Mouse (Mus musculus): Measurements from ENCODE around the gene Parn. TPM values are rescaled to one million over a fixed set of nuclear protein-coding genes. Genes with fewer than 3 reads are reported as not detected.

The Parn gene
- polyA plus RNA-seq, 1 experiment from 2014 or later = 21.5 TPM

GRCm38 (mm10) chr16:13520301-13520700 lies 147.7 kb downstream of the Parn start:
- no peak overlapping the region for H3K9ac ChIP-seq
- no peaks in the 10 kb centered on the region for H3K36me3 ChIP-seq
- no peak overlapping the region for H3K27ac ChIP-seq
- ATAC-seq (ENCODE audit: low read depth) (no peak), DNase-seq (no peak)
- no peak overlapping the region for H3K4me3 ChIP-seq (replicated peaks)
- no peaks in the 10 kb centered on the region for H3K9me3 ChIP-seq (replicated peaks)
- H3K4me1 ChIP-seq (replicated peaks) = 0 out of 2 replicates have a peak, but pooled peaks cover 4% of the 10 kb centered on the region
- H3K27me3 ChIP-seq = no peaks in the 10 kb centered on the region
- 68% methylated on average over 6 of the region's 6 CpGs for WGBS (ENCODE audit: insufficient replicate concordance)
- no peak overlapping the region for H3K4me2 ChIP-seq

GRCm38 (mm10) chr16:13516214-13516613 lies 151.8 kb downstream of the Parn start:
- no peak for ATAC-seq (ENCODE audit: low read depth)
- DNase-seq = no peak
- Histone ChIP-seq H3K27ac (no peak overlapping the region), H3K4me3 (replicated peaks) (no peak overlapping the region), H3K36me3 (no peaks in the 10 kb centered on the region), H3K4me2 (no peak overlapping the region), H3K9me3 (replicated peaks) (no peaks in the 10 kb centered on the region), H3K9ac (no peak overlapping the region), H3K27me3 (no peaks in the 10 kb centered on the region), H3K4me1 (replicated peaks) (no peaks in the 10 kb centered on the region)
- WGBS (ENCODE audit: insufficient replicate concordance) = 52% methylated on average over 3 of the region's 3 CpGs

- DNase-seq = no peak
- Histone ChIP-seq H3K4me2 (no peak overlapping the region), H3K9me3 (replicated peaks) (no peaks in the 10 kb centered on the region), H3K4me3 (replicated peaks) (no peak overlapping the region), H3K27me3 (no peaks in the 10 kb centered on the region), H3K36me3 (no peaks in the 10 kb centered on the region), H3K27ac (no peak overlapping the region), H3K4me1 (replicated peaks) (no peaks in the 10 kb centered on the region), H3K9ac (no peak overlapping the region)
- ATAC-seq (ENCODE audit: low read depth) = no peak
- 79% methylated on average over 7 of the region's 7 CpGs for WGBS (ENCODE audit: insufficient replicate concordance)
Observed at GRCm38 (mm10) chr16:13515524-13515923, 152.4 kb downstream of the Parn start.

GRCm38 (mm10) chr16:13505055-13505454 lies 162.9 kb downstream of the Parn start:
- DNase-seq = no peak
- ATAC-seq (ENCODE audit: low read depth) = no peak
- Histone ChIP-seq H3K27ac (no peak overlapping the region), H3K9ac (no peak overlapping the region), H3K4me3 (replicated peaks) (no peak overlapping the region), H3K4me1 (replicated peaks) (no peaks in the 10 kb centered on the region), H3K36me3 (no peaks in the 10 kb centered on the region), H3K27me3 (no peaks in the 10 kb centered on the region), H3K4me2 (no peak overlapping the region), H3K9me3 (replicated peaks) (no peaks in the 10 kb centered on the region)
- WGBS (ENCODE audit: insufficient replicate concordance) = 51% methylated on average over 5 of the region's 5 CpGs

GRCm38 (mm10) chr16:13504476-13504875 lies 163.5 kb downstream of the Parn start:
- no peaks in the 10 kb centered on the region for H3K9me3 ChIP-seq (replicated peaks)
- no peaks in the 10 kb centered on the region for H3K36me3 ChIP-seq
- H3K4me2 ChIP-seq = no peak overlapping the region
- H3K4me1 ChIP-seq (replicated peaks) = no peaks in the 10 kb centered on the region
- DNase-seq = no peak
- H3K4me3 ChIP-seq (replicated peaks) = no peak overlapping the region
- 55% methylated on average over 3 of the region's 3 CpGs for WGBS (ENCODE audit: insufficient replicate concordance)
- no peak overlapping the region for H3K9ac ChIP-seq
- H3K27me3 ChIP-seq = no peaks in the 10 kb centered on the region
- no peak for ATAC-seq (ENCODE audit: low read depth)
- H3K27ac ChIP-seq = no peak overlapping the region

- no peaks in the 10 kb centered on the region for H3K27me3 ChIP-seq
- no peaks in the 10 kb centered on the region for H3K36me3 ChIP-seq
- no peak overlapping the region for H3K9ac ChIP-seq
- no peak overlapping the region for H3K27ac ChIP-seq
- H3K4me2 ChIP-seq = no peak overlapping the region
- 72% methylated on average over 3 of the region's 3 CpGs for WGBS (ENCODE audit: insufficient replicate concordance)
- no peaks in the 10 kb centered on the region for H3K4me1 ChIP-seq (replicated peaks)
- ATAC-seq (ENCODE audit: low read depth) = no peak
- DNase-seq = no peak
- no peaks in the 10 kb centered on the region for H3K9me3 ChIP-seq (replicated peaks)
- H3K4me3 ChIP-seq (replicated peaks) = no peak overlapping the region
Observed at GRCm38 (mm10) chr16:13498923-13499322, 169.0 kb downstream of the Parn start.

GRCm38 (mm10) chr16:13493981-13494380 lies 174.0 kb downstream of the Parn start:
- no peak overlapping the region for H3K27ac ChIP-seq
- ATAC-seq (ENCODE audit: low read depth) = no peak
- WGBS (ENCODE audit: insufficient replicate concordance) = 65% methylated on average over 3 of the region's 3 CpGs
- no peaks in the 10 kb centered on the region for H3K4me1 ChIP-seq (replicated peaks)
- H3K9me3 ChIP-seq (replicated peaks) = no peaks in the 10 kb centered on the region
- no peaks in the 10 kb centered on the region for H3K27me3 ChIP-seq
- H3K4me3 ChIP-seq (replicated peaks) = no peak overlapping the region
- DNase-seq = no peak
- no peak overlapping the region for H3K4me2 ChIP-seq
- H3K36me3 ChIP-seq = no peaks in the 10 kb centered on the region
- H3K9ac ChIP-seq = no peak overlapping the region

- 51% methylated on average over 3 of the region's 3 CpGs for WGBS (ENCODE audit: insufficient replicate concordance)
- DNase-seq = no peak
Observed at GRCm38 (mm10) chr16:13492996-13493395, 175.0 kb downstream of the Parn start.

GRCm38 (mm10) chr16:13491776-13492175 lies 176.2 kb downstream of the Parn start:
- H3K9me3 ChIP-seq (replicated peaks) = no peaks in the 10 kb centered on the region
- no peak overlapping the region for H3K4me3 ChIP-seq (replicated peaks)
- H3K27me3 ChIP-seq = no peaks in the 10 kb centered on the region
- H3K4me1 ChIP-seq (replicated peaks) = no peaks in the 10 kb centered on the region
- no peak overlapping the region for H3K9ac ChIP-seq
- H3K27ac ChIP-seq = no peak overlapping the region
- no peak for DNase-seq
- ATAC-seq (ENCODE audit: low read depth) = no peak
- H3K4me2 ChIP-seq = no peak overlapping the region
- H3K36me3 ChIP-seq = no peaks in the 10 kb centered on the region
- 61% methylated on average over 3 of the region's 3 CpGs for WGBS (ENCODE audit: insufficient replicate concordance)

More at GRCm38 (mm10) chr16:13492996-13493395, 175.0 kb downstream of the Parn start:
- H3K9ac ChIP-seq = no peak overlapping the region
- H3K4me1 ChIP-seq (replicated peaks) = no peaks in the 10 kb centered on the region
- no peak overlapping the region for H3K4me3 ChIP-seq (replicated peaks)
- H3K27me3 ChIP-seq = no peaks in the 10 kb centered on the region
- no peak for ATAC-seq (ENCODE audit: low read depth)
- no peaks in the 10 kb centered on the region for H3K36me3 ChIP-seq
- no peaks in the 10 kb centered on the region for H3K9me3 ChIP-seq (replicated peaks)
- H3K27ac ChIP-seq = no peak overlapping the region
- H3K4me2 ChIP-seq = no peak overlapping the region

Other genes with a start within 250 kb of the Parn start
- 14.1 and 14.9 TPM in 2 replicates for gene Bfar, start 3.7 kb upstream of the Parn start, polyA plus RNA-seq (2015; fragmentation: Nextera tagmentation; extraction: Ambion mirVana)
- gene 3110001I22Rik, start 3.8 kb upstream of the Parn start, polyA plus RNA-seq (2015; fragmentation: Nextera tagmentation; extraction: Ambion mirVana) = 3.0 and 3.1 TPM in 2 replicates
- 0.24 TPM in 1 of 2 replicates, not detected in the other for gene Pla2g10, start 62.8 kb upstream of the Parn start, polyA plus RNA-seq (2015; fragmentation: Nextera tagmentation; extraction: Ambion mirVana)
- 34.9 and 41.0 TPM in 2 replicates for gene Rrn3, start 112.5 kb upstream of the Parn start, polyA plus RNA-seq (2015; fragmentation: Nextera tagmentation; extraction: Ambion mirVana)
- gene Ntan1, start 150.7 kb upstream of the Parn start, polyA plus RNA-seq (2015; fragmentation: Nextera tagmentation; extraction: Ambion mirVana) = 44.7 and 45.3 TPM in 2 replicates
- gene Pdxdc1, start 235.0 kb upstream of the Parn start, polyA plus RNA-seq (2015; fragmentation: Nextera tagmentation; extraction: Ambion mirVana) = 24.2 and 28.0 TPM in 2 replicates
- 1.1 and 1.4 TPM in 2 replicates for gene Mpv17l, start 235.0 kb upstream of the Parn start, polyA plus RNA-seq (2015; fragmentation: Nextera tagmentation; extraction: Ambion mirVana)

All from liver, embryonic 13.5 days (tissue).